Mouse (Mus musculus) forebrain, embryonic 14.5 days (tissue): Measurements from ENCODE around the gene Cycs. TPM values are rescaled to one million over a fixed set of nuclear protein-coding genes. Genes with fewer than 3 reads are reported as not detected.
"Not testable (repeated sequence)": the region's sequence is repeated elsewhere in the genome, so short reads cannot be mapped to it uniquely, and the experiment has no call there.

Experiments
- ATAC-seq: fragments of 200-750 bp; cut with Nextera tagmentation; 2 replicates; pipeline ENCODE4 v1.8.0; 2017; ENCODE audit warnings: mild to moderate bottlenecking, moderate library complexity
- DNase-seq: peaks from one replicate; pipeline ENCODE4 v3.0.0-alpha.2; 2015; ENCODE audit warnings: low spot score
- H3K27ac ChIP-seq: fragments of 300-500 bp; sonication (generic); 2 replicates; pipeline ENCODE4 v1.5.1; 2014; ENCODE audit warnings: low read depth, mild to moderate bottlenecking, control low read depth, low read length, moderate library complexity
- H3K27me3 ChIP-seq: fragments of 300-500 bp; sonication (generic); replicated peaks from 2 replicates; pipeline ENCODE4 v1.6.1; 2014; ENCODE audit warnings: low read length, control low read depth, mixed read lengths; ENCODE audit not compliant: control insufficient read depth, insufficient read depth
- H3K36me3 ChIP-seq: fragments of 300-500 bp; sonication (generic); 2 replicates; pipeline ENCODE4 v1.6.1; 2014; ENCODE audit warnings: low read length, control low read depth; ENCODE audit not compliant: control insufficient read depth, insufficient read depth
- H3K4me1 ChIP-seq: fragments of 300-500 bp; sonication (generic); 2 replicates; pipeline ENCODE4 v1.6.1; 2014; ENCODE audit warnings: antibody characterized with exemption, low read length, control low read depth; ENCODE audit not compliant: control insufficient read depth, insufficient read depth
- H3K4me2 ChIP-seq: fragments of 300-500 bp; sonication (generic); 2 replicates; pipeline ENCODE4 v1.6.1; 2014; ENCODE audit warnings: mild to moderate bottlenecking, control low read depth, low read length
- H3K4me3 ChIP-seq: fragments of 300-500 bp; sonication (generic); 2 replicates; pipeline ENCODE4 v1.5.1; 2014; ENCODE audit warnings: low read depth, low read length, control low read depth
- H3K9ac ChIP-seq: fragments of 300-500 bp; sonication (generic); 2 replicates; pipeline ENCODE4 v1.6.1; 2014; ENCODE audit warnings: mild to moderate bottlenecking, low read length, control low read depth, moderate library complexity
- H3K9me3 ChIP-seq: fragments of 300-500 bp; sonication (generic); replicated peaks from 2 replicates; pipeline ENCODE4 v1.6.1; 2016; ENCODE audit warnings: low read length, control low read depth, mixed read lengths; ENCODE audit not compliant: control insufficient read depth
- WGBS: fragments of 180-500 bp; shearing (Covaris S2); extraction: QIAGEN DNeasy Blood & Tissue Kit; methylation state at CpG from one replicate; pipeline ENCODE4 v1.1.7; 2014; 5-methylcytosine and 5-hydroxymethylcytosine counted together
- polyA plus RNA-seq: library from polyadenylated mRNA; unstranded; fragments of >200 nt; fragmentation: Nextera tagmentation; extraction: Ambion mirVana; gene quantifications from 2 replicates; pipeline ENCODE4 v1.2.1, GENCODE M21; 2014

The Cycs gene
- polyA plus RNA-seq, 1 experiment from 2014 or later: 70.5 TPM

DNA sequence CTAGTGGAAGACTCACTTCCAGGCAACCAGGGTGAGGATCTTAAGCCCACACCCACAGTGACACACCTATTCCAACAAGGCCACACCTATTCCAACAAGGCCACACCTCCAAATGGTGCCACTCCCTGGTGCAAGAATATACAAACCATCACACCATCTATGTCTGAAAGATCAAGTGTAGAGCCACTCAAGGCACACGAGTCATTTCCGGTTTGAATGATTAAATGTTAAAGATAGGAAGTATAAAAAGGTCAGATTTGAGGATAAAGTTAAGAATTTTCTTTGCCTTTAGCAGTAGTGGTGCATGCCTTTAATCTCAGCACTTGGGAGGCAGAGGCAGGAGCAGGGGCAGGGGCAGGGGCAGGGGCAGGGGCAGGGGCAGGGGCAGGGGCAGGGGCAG lies 12.1 kb downstream of the Cycs start:
- not testable (repeated sequence) for H3K27ac ChIP-seq, H3K9me3 ChIP-seq, H3K4me1 ChIP-seq, H3K4me2 ChIP-seq, H3K36me3 ChIP-seq, DNase-seq, H3K4me3 ChIP-seq, H3K9ac ChIP-seq, ATAC-seq, H3K27me3 ChIP-seq
- 86% methylated on average over 2 of the region's 2 CpGs for WGBS

DNA sequence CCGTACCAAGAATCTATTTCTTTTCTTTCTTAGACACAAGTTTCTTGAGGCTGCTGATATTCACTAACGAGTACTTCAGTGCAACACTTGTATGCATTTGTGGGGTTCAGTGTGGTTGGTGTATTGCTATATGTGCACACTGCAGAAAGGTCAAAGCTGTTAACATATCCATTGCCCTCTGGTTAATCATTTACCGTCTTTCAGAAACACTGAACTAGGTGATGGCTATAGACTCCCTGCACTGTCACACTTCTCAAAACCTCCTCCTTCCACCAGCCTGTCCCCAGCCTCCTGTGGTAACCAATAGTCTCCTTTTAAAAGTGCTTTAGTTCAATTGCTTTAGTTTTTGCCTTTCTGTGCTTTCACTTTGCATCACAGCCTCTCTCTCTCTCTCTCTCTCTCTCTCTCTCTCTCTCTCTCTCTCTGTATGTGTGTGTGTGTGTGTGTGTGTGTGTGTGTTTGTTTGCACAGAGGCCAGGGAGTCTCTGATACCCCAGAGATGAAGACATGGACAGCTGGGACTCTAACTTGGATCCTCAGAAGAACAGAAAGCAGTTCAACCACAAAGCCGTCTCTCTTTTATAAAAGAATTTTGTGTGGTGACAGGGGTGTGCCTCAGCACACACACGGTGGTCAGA lies 13.3 kb downstream of the Cycs start:
- no peak overlapping the region for H3K4me3 ChIP-seq
- H3K27me3 ChIP-seq: no peaks in the 10 kb centered on the region
- no peak overlapping the region for H3K9ac ChIP-seq
- WGBS: 81% methylated on average over 5 of the region's 5 CpGs
- no peak overlapping the region for H3K4me2 ChIP-seq
- no peak overlapping the region for H3K27ac ChIP-seq
- ATAC-seq (no peak), DNase-seq (no peak)
- no peaks in the 10 kb centered on the region for H3K36me3 ChIP-seq
- H3K9me3 ChIP-seq: no peaks in the 10 kb centered on the region
- H3K4me1 ChIP-seq: no peaks in the 10 kb centered on the region

DNA sequence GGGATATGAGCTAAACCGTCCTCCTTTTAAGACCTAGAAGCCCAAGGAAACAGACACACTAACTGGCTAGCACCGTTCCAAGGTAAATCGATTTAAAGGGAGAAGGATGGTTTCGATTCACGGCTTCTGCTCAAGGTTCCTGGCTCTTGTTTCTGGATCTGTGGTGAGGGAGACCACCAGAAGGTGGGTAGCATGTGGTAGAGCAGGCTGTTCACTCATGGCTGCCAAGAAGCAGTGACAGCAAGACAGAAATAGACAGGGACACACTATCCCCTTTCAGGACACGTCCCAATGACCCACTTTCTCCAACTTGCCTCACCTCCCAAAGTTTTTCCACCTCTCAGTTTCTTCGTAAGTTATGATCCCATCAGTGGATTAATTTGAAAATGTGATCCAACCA lies 16.5 kb downstream of the Cycs start:
- no peak overlapping the region for H3K27ac ChIP-seq
- H3K4me1 ChIP-seq: no peaks in the 10 kb centered on the region
- 84% methylated on average over 7 of the region's 7 CpGs for WGBS
- H3K4me2 ChIP-seq: no peak overlapping the region
- H3K36me3 ChIP-seq: no peaks in the 10 kb centered on the region
- H3K4me3 ChIP-seq: no peak overlapping the region
- H3K9me3 ChIP-seq: no peaks in the 10 kb centered on the region
- no peak for DNase-seq
- no peak for ATAC-seq
- H3K27me3 ChIP-seq: no peaks in the 10 kb centered on the region
- no peak overlapping the region for H3K9ac ChIP-seq

DNA sequence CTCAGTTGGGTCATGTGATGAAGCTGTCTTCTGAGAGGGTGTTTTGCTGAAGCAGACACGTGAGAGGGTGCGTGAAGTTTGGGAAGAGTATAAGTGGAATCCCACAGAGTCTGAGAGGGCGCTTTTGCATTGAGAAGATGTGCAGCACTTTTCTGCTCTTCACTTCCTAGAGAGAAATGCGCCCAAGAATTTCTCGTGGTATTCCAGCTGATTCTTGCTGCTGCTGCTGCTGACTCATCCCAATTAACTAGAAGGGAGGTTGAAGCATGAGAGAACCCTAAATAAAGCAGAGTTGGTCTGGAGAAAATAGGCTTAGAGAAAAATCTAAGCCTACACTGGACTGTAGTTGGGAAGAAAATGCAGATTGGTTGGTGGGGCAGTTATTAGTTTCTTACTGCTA lies 17.3 kb downstream of the Cycs start:
- Histone ChIP-seq H3K27me3 (no peaks in the 10 kb centered on the region), H3K4me2 (no peak overlapping the region), H3K9me3 (no peaks in the 10 kb centered on the region), H3K4me3 (no peak overlapping the region), H3K27ac (no peak overlapping the region), H3K4me1 (no peaks in the 10 kb centered on the region), H3K9ac (no peak overlapping the region), H3K36me3 (no peaks in the 10 kb centered on the region)
- DNase-seq: no peak
- ATAC-seq: no peak
- 80% methylated on average over 5 of the region's 5 CpGs for WGBS

DNA sequence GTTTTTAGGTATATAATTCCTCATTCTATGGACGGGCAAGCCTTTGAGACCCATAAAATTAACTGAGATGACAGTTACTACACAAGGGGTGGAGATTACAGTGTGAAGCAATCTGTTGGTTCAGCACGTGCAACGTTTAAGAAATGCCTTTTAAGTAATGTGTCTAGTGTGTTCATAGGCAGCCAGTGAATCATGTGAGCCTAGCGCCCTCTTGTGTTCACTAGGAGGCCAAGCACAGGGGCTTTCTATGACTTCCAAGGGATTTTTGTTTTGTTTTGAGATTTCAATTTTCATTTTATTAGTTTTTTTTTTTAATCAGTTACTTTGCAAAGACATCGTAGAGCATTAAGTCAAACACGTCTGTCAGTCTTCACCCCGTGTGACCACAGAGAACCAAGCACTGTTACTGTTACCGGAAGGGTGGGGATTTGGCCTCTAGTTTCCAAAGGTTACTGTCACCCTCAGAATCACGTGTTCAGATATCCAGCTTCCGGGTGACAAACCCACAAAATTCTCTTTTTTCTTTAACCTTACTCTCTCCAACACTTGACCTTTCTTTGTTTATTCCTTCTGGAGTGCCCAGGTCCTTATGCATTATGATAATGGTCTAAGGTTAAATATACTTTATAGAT lies 20.8 kb downstream of the Cycs start:
- Histone ChIP-seq H3K27me3 (no peaks in the 10 kb centered on the region), H3K4me1 (no peaks in the 10 kb centered on the region), H3K9ac (no peak overlapping the region), H3K9me3 (no peaks in the 10 kb centered on the region), H3K4me3 (no peak overlapping the region), H3K27ac (no peak overlapping the region), H3K4me2 (no peak overlapping the region), H3K36me3 (no peaks in the 10 kb centered on the region)
- DNase-seq (peak; percentile 82), ATAC-seq (peak; percentile 65)
- 29% methylated on average over 10 of the region's 10 CpGs for WGBS

DNA sequence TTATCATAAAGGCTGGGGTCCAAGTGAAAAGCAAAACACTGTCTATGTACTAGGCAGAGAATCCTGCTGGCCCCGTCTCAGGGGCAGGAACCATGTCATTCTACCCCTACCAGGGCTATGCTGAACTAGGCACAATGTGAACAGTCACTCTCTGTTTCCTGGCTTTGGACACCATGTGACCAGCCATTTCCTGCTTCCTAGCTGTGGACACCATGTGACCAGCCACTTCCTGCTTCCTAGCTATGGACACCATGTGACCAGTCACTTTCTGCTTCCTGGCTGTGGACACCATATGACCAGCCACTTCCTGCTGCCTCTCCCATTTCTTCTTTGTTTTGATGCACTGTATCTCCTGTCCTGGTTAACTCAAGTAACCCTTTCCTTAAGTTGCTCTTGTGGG lies 23.8 kb downstream of the Cycs start:
- Histone ChIP-seq H3K27me3 (no peaks in the 10 kb centered on the region), H3K9me3 (no peaks in the 10 kb centered on the region), H3K9ac (no peak overlapping the region), H3K4me1 (no peaks in the 10 kb centered on the region), H3K36me3 (no peaks in the 10 kb centered on the region), H3K4me3 (no peak overlapping the region), H3K4me2 (no peak overlapping the region), H3K27ac (no peak overlapping the region)
- DNase-seq (no peak), ATAC-seq (no peak)
- WGBS: 95% methylated on average over 1 of the region's 1 CpGs

DNA sequence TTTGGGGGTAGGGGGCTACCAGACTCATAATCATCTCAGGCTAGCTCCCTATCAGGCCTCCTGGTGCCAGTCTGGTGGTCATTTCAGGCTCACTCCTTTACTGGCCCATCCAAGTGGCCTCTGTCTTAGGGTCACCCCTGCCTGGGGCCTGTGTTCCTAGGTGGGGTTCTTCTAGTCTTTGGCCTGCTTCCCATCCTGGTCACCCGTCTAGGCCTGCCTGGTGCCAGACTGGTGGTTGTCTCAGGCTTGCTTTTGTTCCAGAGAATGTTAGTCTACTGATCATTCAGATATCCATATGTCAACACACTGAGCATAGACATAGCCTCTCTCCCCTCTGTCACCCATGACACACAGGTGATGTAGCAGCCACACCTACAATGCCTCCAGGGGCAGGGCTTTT lies 26.7 kb downstream of the Cycs start:
- Histone ChIP-seq H3K27ac (no peak overlapping the region), H3K4me1 (no peaks in the 10 kb centered on the region), H3K27me3 (no peaks in the 10 kb centered on the region), H3K9ac (no peak overlapping the region), H3K4me2 (no peak overlapping the region), H3K4me3 (no peak overlapping the region), H3K9me3 (no peaks in the 10 kb centered on the region), H3K36me3 (no peaks in the 10 kb centered on the region)
- WGBS: 82% methylated on average over 1 of the region's 1 CpGs
- DNase-seq: no peak
- ATAC-seq: no peak

DNA sequence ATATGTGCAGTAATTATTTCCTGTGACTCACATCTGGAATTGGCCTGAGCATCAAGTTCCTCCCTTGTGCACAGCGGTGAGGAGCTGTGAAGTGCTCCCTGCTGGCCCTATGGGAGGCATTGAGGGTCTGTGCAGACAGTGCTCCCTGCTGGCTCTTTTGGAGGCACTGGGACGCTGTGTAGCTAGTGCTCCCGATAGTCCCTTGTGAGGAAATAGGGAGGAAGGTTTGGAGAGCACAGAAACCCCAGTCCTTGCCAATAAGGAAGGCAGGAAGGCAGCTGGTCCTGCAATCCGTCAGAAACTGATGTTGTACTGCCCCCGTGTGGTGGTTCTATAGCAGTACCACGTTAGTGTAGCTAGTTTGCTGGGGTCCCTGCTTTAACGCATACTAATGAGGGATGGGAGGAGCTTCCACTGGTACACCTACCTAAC lies 29.9 kb downstream of the Cycs start:
- Histone ChIP-seq H3K27ac (no peak overlapping the region), H3K36me3 (no peaks in the 10 kb centered on the region), H3K27me3 (no peaks in the 10 kb centered on the region), H3K9ac (no peak overlapping the region), H3K4me3 (no peak overlapping the region), H3K4me1 (no peaks in the 10 kb centered on the region), H3K9me3 (no peaks in the 10 kb centered on the region), H3K4me2 (no peak overlapping the region)
- WGBS: 9% methylated on average over 7 of the region's 7 CpGs
- ATAC-seq: peak; percentile 84
- peak; percentile 95 for DNase-seq

DNA sequence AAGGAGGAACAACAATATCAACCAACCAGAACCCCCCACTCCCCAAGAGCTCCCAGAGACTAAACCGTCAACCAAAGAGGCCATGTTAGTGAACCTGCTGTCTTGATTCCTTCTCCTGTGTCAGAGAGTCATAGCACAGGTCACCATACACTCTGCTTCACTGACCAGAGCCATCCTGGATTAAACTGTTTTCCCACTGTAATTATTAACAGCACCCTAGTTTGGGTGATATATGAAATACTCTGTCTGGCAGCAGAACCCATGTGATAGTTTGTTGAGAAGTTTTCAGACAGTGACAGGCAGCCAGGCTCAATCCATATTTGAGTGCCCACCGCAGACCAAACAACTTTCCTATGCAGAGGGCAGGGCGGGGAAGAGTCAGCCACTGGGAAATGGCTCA lies 31.0 kb downstream of the Cycs start:
- no peak overlapping the region for H3K4me2 ChIP-seq
- WGBS: 95% methylated on average over 3 of the region's 3 CpGs
- DNase-seq (no peak), ATAC-seq (no peak)
- no peak overlapping the region for H3K27ac ChIP-seq
- no peaks in the 10 kb centered on the region for H3K36me3 ChIP-seq
- H3K4me3 ChIP-seq: no peak overlapping the region
- H3K27me3 ChIP-seq: no peaks in the 10 kb centered on the region
- H3K4me1 ChIP-seq: no peaks in the 10 kb centered on the region
- no peak overlapping the region for H3K9ac ChIP-seq
- no peaks in the 10 kb centered on the region for H3K9me3 ChIP-seq
